Mouse (Mus musculus): ENCODE data around the gene Cfdp1.

DNA sequence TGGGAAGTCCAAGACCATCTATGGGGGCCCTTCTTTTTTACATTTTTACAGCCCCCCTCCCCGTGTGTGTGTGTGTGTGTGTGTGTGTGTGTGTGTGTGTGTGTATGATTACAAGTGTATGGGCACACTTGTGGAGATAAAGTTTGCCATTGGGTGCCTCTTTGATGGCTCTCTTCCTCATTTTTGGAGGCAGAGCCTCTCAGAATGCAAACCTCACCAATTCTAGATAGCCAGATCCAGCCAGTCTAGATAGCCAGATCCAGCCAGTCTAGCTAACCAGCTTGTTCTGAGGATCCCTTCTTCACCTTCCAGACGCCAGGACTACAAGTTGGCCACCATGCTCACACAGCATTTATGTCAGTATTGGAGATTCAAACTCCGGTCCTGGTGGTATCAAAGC is 17.2 kb upstream of the Cfdp1 start:
- TF ChIP-seq CTCF (IDR thresholded peaks at IDR 0.05; ENCODE audit: extremely low read depth, insufficient read depth, insufficient read length, insufficient replicate concordance), result no peak
- TF ChIP-seq POLR2A (IDR thresholded peaks at IDR 0.05; ENCODE audit: low read depth, low read length), result no peak
